Mouse (Mus musculus) left cerebral cortex, postnatal 14 days (tissue): ENCODE results near the gene Pigt. TPM values are rescaled to one million over a fixed set of nuclear protein-coding genes. Genes with fewer than 3 reads are reported as not detected.

Experiments
- DNase-seq, 2 experiments: peaks; one replicate each; pipeline ENCODE4 v3.0.0; 2021 to 2022; ENCODE audit warnings: low spot score in 2 of 2, mixed read lengths in 1 of 2
- intact Hi-C: fragments of 180-260 bp; cut with DNase I; formaldehyde crosslinking; loops from one replicate; pipeline ENCODE4 v1.15.1; 2025
- total RNA-seq, 2 experiments: library from RNA; stranded (reverse); gene quantifications; 2 replicates each; pipeline ENCODE4 v1.2.3; 2021

The Pigt gene
- total RNA-seq, 2 experiments from 2014 or later: 115 to 122 TPM

DNA sequence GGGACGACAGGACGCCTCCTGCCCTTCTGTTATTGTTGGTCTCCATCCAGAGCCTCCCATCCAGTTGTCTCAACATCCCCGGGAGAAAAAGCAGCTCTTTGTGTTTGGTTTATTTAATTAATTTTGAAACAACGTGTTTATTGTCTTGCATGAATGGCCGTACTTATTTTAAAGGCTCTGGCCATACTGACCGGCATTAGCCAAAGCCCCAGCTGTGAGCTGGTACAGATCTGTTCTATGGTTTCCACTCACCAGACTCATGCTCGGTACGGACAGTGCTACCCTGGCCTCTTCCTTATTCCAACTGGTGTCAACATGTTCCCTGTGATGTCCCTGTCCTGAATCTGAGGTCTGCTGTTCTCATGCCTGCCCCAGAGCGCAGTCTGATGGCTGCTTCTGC is 18.6 kb downstream of the Pigt start:
- intact Hi-C loops: loop anchor here (5.0 kb wide), 3 partner anchors 44 to 99 kb away; partner anchors contain the start of genes Trp53tg5 and Wfdc2

DNA sequence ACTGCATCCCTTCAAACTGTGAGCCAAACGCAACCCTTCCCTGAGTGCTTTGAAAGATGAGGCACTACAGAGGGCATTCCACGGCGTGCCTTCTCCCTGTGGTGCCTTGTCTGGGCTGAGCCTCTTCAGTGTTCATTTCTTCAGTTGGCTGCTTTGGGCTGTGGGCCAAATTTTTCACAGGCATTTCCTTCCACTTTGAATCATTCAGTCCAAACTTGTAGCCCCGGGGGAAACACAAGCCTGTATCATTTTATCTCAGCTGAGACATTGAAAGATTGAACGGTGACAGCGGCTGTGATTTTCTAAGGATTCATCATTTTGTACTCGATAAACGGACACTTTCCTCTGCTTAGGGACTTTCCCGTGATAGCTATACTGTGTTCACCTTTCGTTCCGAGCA is 19.3 kb downstream of the Pigt start:
- no peak for DNase-seq
- intact Hi-C loops: loop anchor here (5.0 kb wide), 3 partner anchors 44 to 99 kb away; partner anchors contain the start of genes Trp53tg5 and Wfdc2

More for the DNA sequence above, 18.6 kb downstream of the Pigt start:
- no peak for DNase-seq

- peak; percentile 53 to 54 for DNase-seq
- intact Hi-C loops: loop anchor here (5.0 kb wide), 3 partner anchors 45 to 100 kb away; partner anchors contain the start of genes Trp53tg5 and Wfdc2
Measured at GRCm38 (mm10) chr2:164517485-164518221, 20.3 kb downstream of the Pigt start.

- DNase-seq: peak in 1 of 2 experiments; percentile 39
- intact Hi-C loops: loop anchor here (5.0 kb wide), 3 partner anchors 44 to 101 kb away; partner anchors contain the start of genes Trp53tg5 and Wfdc2
Measured at GRCm38 (mm10) chr2:164518266-164519170, 21.2 kb downstream of the Pigt start.

DNA sequence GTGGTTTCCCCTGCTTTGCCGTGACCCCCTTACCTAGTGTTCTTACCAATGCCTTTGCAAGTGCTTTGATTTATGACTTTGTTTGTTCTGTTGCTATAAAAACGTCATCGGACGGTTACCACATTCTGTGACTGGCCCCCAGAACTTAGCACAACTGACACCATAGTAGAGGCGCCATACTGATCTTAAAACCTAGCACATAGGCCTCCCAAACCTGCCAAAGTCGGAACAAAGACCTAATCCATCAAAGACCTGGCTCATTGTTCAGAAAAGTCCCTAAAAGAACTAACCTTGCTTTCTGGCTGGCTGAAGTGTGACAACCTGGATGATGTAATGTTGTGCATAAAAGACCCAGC is 21.8 kb downstream of the Pigt start:
- intact Hi-C loops: loop anchor here (5.0 kb wide), 3 partner anchors 43 to 102 kb away; partner anchors contain the start of genes Trp53tg5 and Wfdc2
- DNase-seq: no peak

GRCm38 (mm10) chr2:164520782-164521181 is 23.5 kb downstream of the Pigt start:
- intact Hi-C loops: no loop called here
- no peak for DNase-seq

DNA sequence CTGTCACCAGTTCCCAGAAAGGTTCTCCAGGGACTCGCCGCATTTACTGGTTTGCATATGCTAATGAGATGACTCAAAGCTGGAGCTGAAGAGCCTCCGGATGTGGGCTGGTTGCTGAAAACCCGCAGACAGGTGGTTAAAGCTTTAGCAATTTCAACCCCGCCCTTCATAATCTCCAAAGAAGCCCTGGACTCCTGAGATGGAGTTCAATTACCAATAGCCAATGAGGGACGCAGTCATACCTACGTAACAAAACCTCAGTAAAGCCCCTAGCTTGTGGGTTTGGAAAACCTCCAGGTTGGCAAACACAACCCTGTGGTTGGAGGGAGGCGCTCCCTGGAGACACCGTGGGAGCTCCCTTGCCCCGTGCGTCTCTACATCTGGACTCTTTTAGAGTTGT is 24.5 kb downstream of the Pigt start:
- DNase-seq: no peak
- intact Hi-C loops: no loop called here

GRCm38 (mm10) chr2:164522280-164522679 is 25.0 kb downstream of the Pigt start:
- intact Hi-C loops: no loop called here
- no peak for DNase-seq

GRCm38 (mm10) chr2:164523301-164523773 is 26.0 kb downstream of the Pigt start:
- intact Hi-C loops: no loop called here
- DNase-seq: no peak

DNA sequence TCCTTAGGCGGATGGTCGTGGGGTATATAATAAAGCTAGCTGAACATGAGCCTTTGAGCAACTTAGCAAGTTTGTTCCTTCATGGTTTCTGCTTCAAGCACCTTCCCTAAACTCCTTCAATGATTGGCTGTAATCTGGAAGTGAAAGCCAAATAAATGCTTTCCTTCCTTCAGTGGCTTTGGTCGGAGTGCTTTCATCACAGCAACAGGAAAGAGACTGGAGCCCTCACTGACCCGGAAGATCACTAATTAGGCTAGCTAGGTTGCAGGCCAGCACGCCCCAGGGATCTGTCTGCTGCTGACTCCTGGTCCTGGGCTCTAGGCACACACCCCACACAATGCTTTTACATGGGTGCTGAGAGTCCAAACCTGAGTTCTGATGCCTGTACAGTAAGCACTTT is 31.2 kb downstream of the Pigt start:
- no peak for DNase-seq
- intact Hi-C loops: no loop called here

DNA sequence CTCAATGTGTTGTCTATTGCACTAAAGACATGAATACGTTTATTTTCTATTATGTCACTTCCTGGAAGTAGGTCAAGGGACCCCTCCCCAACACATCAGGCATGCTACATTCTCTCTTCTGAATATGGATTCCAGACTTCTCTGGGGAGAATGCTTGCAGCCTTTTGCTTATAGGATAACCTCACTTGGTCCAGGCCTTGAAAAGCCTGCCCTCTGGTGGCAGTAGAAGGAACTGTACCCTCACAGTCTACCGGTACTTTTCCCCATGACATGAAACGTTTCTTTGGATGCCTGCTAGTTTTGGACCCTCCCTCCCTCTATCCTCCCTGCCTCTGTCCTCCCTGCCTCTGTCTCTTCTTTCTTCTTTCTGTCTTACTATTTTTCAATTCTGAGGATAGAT is 33.8 kb downstream of the Pigt start:
- peak; percentile 85 to 87 for DNase-seq
- intact Hi-C loops: no loop called here

DNA sequence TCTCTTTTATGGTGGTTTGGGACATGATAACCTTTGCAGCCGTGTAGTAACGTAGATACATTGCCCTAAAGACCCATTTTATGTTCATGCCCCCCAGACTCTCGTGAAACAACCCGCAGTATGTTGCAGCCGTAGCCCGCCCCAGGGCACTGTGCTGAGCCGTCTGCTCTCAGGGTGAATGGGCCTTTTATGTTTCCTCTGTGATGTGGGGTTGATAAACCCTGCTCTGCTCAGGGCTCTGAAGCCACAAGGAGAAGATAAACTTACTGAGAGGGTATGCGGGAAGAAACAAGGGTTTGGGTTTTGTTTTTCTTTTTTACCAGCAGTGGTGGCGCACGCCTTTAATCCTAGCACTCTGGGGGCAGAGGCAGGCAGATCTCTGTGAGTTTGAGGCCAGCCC is 37.0 kb downstream of the Pigt start:
- DNase-seq: no peak
- intact Hi-C loops: no loop called here

DNA sequence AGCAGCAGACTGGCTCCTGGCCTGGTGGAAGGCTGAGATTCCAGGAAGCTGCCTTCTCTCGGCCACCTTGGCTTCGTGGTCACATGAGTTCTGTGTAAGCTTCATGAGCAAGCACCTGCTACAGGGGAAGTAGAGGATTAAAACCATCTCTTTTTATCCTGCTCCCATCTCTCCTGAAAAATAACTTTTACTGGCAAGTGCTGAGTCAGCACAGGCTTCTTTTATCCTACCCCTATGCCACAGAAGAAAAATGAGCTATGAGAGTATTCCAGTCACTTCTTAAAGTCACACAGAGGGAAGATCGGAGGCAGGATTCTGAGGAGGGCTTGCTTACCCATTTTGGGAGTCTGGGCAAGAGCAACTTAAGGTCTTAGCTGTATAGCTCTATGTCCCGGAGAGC is 39.7 kb downstream of the Pigt start:
- DNase-seq: no peak
- intact Hi-C loops: no loop called here

DNA sequence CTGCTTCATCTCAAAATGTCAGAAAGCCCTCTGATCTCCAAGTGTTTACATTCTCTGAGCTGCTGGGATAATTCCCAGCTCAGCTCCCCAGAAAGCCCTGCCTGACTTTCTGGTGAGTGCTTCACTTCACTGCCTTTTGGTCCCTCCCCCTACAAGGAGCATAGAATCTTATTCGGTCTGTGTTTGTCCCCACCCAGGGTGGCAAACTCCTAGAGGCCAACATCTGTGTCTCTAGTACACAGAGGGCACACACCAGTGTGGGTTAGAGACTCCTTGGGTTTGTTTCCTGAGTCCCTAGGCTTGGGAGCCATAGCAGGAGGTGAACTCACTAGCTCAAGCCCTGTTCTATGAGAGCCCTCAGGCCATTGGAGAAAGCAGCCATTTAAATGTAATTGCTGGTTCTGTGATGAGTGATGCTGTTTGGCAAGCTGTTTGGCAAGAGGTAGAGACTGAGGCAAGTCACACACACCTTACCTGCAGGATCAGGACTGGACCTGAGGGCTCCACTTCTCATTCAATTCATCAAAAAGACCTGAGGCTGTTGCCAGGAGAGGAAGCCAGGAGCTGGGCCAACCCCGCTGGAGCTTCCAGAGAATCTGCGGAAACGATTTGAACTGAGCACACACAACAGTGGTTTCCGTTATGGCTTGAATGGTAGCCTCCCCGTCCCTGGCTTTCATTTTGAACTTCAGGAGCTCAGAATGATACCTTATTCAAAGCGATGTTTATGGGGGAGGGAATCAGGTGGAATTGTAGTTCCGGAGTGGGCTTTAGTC is 43.5 kb downstream of the Pigt start:
- no peak for DNase-seq
- intact Hi-C loops: no loop called here

GRCm38 (mm10) chr2:164542132-164542531 is 44.8 kb downstream of the Pigt start:
- intact Hi-C loops: no loop called here
- peak; percentile 71 to 80 for DNase-seq

DNA sequence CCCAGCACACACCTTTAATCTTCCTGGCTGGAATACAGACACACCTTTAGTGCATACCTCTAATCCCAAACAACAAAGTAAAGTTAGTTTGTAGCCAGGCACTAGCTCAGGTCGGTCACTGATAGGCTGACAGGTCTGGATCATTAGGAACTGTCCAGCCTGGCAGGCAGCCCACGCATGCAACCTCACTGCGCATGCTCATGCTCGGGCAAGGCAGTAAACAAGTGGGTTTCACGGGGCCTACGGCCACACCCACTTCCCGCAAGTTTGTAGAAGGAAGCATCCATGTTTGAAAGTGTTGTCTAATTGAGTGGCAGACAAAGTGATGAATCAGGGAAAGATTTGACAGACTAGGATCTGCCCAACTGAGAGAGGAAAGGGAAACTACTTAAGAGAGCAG is 45.3 kb downstream of the Pigt start:
- DNase-seq: no peak
- intact Hi-C loops: no loop called here

- no peak for DNase-seq
- intact Hi-C loops: no loop called here
Measured at GRCm38 (mm10) chr2:164543745-164544144, 46.4 kb downstream of the Pigt start.

DNA sequence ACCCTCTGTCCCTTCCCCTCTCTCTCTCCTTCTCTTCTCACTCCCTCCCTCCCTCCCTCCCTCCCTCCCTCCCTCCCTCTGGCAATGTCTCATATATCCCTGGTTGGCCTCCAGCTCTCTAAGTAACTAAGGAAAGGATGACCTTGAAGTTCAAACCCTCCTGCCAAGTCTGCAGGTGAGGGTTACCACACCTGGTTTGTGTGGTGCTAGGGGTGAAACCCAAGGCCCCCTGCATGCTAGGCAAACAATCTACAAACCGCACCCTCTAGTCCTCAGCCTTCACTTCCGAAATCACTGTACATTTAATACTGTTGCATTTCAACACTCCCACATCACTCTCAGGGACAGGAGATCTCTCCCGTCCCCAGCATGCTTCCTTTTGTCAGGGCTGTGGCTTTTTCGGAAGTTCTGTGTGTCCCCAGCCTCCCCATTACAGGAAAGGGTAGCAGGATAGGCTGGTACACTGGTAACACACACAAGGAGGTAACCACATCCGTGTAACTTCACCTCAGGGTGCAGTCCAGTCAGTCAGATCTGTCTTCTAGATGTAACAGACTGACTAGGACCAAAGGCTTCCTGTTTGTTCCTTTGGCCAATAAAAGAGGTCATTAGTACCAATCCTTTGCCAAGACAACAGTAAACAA is 47.3 kb downstream of the Pigt start:
- intact Hi-C loops: no loop called here
- no peak for DNase-seq

GRCm38 (mm10) chr2:164549338-164549737 is 52.0 kb downstream of the Pigt start:
- DNase-seq: no peak
- intact Hi-C loops: no loop called here
